Mouse (Mus musculus): ENCODE measurements around the gene Adcy1.

- no peak for TF ChIP-seq CTCF (IDR thresholded peaks at IDR 0.05; ENCODE audit: low read depth, low read length)
- no peak for TF ChIP-seq POLR2A (IDR thresholded peaks at IDR 0.05; ENCODE audit: borderline replicate concordance, low read depth, low read length)
These were observed 75.1 kb downstream of the Adcy1 start for GRCm38 (mm10) chr11:7138370-7138769.

Data from bone marrow macrophage, adult 2 months (primary cell).